Mouse (Mus musculus) heart, postnatal 36 days (tissue): ENCODE measurements around the gene Cyp21a1. TPM values are rescaled to one million over a fixed set of nuclear protein-coding genes. Genes with fewer than 3 reads are reported as not detected.
A peak's percentile ranks its signal among the peaks of the same experiment; 100 is the strongest.
"Not testable (repeated sequence)": the region's sequence is repeated elsewhere in the genome, so short reads cannot be mapped to it uniquely, and the experiment has no call there.

Experiments
- DNase-seq, 2 experiments: peaks; one replicate each; pipeline ENCODE4 v3.0.0; 2021 to 2022
- intact Hi-C: fragments of 180-260 bp; cut with DNase I; formaldehyde crosslinking; loops from one replicate; pipeline ENCODE4 v1.15.1; 2025
- total RNA-seq, 2 experiments: library from RNA; stranded (reverse); gene quantifications; 2 replicates each; pipeline ENCODE4 v1.2.3; 2021

The Cyp21a1 gene
- not detected for total RNA-seq

DNA sequence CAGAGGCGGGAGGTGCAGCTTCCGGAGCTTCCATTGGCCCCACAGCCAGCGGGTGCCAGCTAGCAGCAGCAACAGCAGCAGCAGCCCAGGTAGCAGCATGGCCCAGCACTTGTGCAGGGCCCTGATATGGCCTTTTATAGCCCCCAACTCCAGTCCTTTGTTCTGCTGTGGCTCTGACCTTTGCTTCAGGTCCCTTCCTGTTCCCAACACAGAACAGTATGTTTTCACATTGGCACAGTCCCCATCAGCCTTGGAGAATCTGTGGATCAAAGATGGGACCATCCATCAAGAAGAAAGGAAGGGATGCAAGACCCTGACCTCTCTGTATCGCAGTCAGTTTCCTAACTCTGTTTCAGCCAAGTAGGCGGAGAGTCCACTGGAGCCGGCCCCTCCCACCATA, at the start of gene Cyp21a1:
Gene Cyp21a1 (minus strand): TSS at position 261 of the 400 bp plus-strand sequence.
- intact Hi-C loops: not testable (repeated sequence)

DNA sequence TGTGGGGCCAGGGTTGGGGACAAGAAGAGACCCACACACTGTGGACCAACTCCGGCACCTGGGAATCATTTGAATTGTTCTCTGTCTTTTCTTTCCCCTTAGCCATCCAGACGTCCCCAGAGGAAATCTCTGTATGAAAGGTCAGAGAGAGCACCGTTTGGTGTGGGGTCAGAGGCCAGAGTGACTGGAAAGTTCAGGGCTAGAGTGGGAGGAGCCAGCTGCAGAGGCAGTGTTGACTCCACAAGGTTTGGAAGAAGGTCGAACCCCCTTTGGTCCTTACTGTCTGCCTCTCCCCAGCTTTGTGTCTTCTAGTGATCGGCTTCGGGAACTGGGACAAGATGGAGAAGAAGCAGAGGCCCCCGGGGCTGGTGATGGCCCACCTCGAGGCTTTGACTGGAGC, 49.1 kb upstream of the Cyp21a1 start:
- no peak for DNase-seq
- intact Hi-C loops: loop anchor here (5.0 kb wide), 1 partner anchor 79 kb away; the partner anchor contains the start of gene Neu1

More for the DNA sequence above, at the start of gene Cyp21a1:
- DNase-seq: not testable (repeated sequence)

DNA sequence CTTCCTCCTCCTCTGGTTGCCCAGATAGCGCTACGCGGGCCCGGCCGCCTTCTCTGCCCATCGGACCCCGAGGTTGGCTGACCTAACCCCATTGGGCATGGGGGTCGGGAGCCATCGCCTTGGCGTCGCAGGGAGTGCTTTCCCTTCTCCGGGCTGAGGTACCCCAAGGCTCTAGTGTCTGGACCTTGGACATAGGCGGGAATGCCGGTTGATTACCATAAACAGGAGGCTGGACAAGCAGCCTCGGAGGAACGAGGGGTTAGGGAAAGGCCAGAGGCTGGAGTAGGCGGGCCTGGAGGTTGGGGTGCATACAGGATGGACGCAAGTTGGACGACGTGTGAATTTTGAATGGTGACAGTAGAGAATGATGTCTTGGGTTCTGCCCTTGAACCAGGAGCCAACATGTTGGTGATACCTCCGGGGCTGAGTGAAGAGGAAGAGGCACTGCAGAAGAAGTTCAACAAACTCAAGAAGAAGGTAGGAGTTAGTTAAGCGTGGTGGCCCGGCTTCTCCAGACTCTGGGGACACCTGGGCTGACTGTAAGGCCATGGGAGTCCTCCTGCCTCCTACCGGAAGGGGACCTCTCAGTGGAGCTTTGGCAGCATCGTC, 46.3 kb upstream of the Cyp21a1 start:
- no peak for DNase-seq
- intact Hi-C loops: loop anchor here (1.0 to 5.0 kb wide), 3 partner anchors 13 to 134 kb away; partner anchors contain the start of genes Dxo and Neu1

DNA sequence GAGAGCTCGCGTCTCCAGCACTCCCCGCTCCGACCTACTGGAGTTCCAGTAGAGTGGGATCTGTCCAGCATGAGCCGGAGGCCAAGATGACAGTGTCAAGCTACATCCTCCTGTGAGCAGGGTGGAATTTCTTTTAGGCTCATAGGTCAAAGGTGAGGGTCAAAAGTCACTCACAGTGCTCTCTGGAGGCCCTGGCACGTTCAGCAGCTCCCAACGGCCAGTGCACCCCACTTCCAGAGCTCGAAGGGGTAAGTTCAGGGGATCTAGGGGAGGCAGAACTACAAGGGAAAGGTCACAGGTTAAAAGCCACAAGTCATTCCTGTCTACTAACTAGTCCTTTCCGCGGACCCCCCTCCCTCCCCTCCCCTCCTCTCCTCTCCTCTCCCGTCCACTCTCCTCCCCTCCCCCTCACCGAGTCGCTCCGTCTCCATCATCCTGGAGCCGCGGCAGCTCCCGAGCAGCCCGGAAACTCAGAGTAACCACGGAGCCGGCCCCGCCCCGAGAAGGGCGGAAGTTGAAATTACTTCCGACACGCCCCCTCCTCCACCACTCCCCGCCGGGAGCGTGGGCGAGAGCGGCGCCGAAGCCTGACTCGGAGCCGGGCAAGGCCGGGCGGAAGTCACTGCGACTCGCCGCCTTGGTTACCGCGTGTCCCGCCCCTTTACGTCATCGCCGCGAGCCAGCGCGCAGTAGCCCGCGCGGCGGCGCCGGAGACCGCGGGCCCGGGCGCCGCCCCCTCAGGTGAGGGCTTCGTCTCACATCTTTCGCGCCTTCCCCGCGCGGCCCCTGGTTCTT, 45.6 kb upstream of the Cyp21a1 start, which contains the start of the genes Skiv2l and Nelfe:
Gene Skiv2l (minus strand): TSS at position 489 of the 795 bp plus-strand sequence.
Gene Nelfe (plus strand): TSS at position 670 of the 795 bp plus-strand sequence.
- intact Hi-C loops: loop anchor here (1.0 to 5.0 kb wide), 3 partner anchors 13 to 135 kb away; partner anchors contain the start of genes Dxo and Neu1

DNA sequence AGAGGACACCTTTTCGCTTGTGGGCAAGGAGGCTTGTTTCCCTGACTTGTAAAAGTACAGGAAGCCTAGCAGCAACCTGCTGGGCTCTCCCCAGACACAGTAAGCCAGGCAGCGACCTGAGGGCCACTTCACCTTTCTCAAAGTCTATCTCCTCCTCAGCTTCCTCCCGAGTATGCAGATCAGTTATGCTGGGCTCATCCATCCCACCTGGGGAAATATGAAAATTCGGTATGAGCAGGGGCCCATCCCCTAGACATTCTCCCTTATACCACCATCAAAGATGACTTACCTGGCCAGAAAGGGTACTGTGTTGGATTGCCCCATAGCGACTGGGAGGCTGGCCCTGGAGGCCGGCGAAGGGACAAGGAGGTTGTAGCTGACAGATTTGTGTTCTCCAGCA, 43.3 kb upstream of the Cyp21a1 start:
- no peak for DNase-seq
- intact Hi-C loops: no loop called here

More for the DNA sequence above, 45.6 kb upstream of the Cyp21a1 start, which contains the start of the genes Skiv2l and Nelfe:
- DNase-seq: peak; percentile 97 to 98

DNA sequence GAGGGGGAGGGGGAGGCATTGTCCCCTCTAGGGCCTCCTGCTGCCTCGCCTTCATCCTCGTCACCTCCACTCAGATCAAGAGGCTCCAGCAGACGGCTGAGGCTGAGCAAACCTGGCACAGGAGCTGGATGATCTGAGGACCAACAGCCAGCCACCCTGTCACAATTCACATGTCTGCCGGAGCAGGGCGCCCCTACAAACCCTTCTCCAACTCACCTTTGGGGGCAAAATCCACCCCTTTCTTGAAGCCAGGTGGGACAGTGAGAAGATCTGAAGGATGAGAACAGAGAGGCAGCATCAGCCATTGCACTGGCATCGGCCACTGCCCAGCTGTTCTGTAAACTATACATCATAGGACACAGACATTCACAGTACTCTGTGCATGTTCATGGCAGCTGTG, 42.8 kb upstream of the Cyp21a1 start:
- DNase-seq: no peak
- intact Hi-C loops: no loop called here

DNA sequence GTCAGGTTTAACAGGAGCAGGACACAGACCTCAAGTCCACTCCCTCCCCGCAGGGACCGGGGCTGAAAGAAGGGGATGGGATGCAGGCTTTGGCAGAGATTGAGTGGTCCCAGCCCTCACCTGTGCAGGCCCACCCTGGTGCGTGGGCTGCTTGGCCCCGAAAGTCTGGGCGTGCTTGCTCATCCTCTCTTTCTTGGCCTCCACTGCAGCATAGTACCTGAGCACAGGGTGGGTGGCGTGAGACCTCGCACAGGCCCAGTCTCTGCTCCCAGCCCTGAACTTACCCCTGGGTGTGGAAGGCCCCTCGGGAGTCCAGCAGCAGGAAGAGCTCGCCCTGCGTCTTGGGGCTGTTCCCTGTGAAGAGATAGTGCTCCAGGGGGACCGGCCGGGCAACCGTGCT, 40.5 kb upstream of the Cyp21a1 start:
- intact Hi-C loops: no loop called here

DNA sequence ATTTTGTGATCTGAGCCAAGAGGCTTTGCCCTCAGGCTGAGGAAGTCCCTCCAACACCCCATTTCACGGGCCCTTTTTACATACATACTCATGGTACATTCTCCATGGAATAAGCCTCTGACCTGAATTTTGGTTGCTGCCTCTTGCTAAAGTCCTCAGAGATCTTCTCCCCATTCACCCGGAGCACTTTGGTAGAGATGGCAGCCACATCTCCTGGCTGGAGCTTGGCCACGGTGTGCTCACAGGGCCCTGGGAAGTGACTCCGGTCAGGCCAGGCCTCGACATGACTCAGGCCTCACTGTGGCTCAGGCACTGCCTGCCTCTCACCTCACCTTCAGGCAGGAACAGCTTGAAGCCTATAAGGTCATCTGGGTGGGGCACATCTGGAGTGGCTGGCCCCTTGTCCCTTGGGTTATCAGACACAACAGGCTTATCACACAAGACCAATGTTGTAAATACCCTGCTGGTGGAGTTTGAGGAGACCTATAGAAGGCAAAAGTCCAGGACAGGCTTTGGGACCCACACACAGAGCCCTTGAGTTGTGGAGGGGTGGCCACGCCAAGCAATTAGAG, 36.5 kb upstream of the Cyp21a1 start:
- intact Hi-C loops: no loop called here
- no peak for DNase-seq

More for the DNA sequence above, 40.5 kb upstream of the Cyp21a1 start:
- no peak for DNase-seq

DNA sequence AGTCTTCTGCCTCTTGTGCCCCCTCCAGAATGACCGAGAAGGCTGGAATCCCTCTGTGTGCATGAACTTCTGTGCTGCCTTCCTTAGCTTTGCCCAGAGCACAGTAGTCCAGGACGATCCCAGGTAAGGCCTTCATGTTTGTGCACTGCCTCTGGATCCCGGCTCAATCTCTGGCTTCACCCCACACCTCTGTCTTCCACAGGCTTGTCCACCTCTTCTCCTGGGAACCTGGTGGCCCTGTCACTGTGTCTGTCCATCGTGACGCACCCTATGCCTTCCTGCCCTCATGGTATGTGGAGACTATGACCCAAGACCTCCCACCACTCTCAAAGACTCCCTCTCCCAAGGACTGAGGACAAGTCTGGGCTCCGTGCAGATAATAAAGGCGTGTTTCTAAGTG, 34.4 kb upstream of the Cyp21a1 start:
- DNase-seq: no peak
- intact Hi-C loops: loop anchor here (5.0 to 10.0 kb wide), 2 partner anchors 181 to 296 kb away; partner anchors contain the start of genes Apom and Bag6

DNA sequence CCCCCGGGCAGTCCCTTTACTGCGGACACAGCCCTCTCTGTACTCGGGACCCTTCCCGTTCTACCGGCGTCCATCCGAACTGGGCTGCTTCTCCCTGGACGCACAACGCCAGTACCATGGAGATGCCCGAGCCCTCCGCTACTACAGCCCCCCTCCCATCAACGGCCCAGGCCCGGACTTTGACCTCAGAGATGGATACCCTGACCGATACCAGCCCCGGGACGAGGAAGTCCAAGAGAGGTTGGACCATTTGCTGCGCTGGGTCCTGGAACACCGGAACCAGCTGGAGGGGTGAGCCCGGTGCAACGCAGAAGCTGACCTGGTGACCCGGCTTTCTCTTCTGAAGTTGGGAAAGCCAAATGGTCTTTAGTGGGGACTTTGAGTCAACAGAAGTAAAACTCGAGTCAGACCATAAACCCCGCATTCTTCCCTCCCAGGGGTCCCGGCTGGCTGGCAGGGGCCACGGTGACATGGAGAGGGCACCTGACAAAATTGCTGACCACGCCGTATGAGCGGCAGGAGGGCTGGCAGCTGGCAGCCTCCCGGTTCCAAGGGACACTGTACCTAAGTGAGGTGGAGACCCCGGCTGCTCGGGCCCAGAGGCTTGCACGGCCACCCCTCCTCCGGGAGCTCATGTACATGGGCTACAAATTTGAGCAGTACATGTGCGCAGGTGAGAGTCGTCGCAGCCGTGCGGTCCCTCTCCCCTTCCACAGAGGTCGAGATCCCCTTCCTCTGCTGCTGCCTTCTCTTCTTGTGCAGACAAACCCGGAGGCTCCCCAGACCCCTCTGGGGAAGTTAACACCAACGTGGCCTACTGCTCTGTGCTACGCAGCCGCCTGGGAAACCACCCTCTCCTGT, 33.3 kb upstream of the Cyp21a1 start:
- DNase-seq: no peak
- intact Hi-C loops: loop anchor here (1.0 to 10.0 kb wide), 3 partner anchors 13 to 297 kb away; partner anchors contain the start of genes Apom, Bag6, Nelfe and Skiv2l

DNA sequence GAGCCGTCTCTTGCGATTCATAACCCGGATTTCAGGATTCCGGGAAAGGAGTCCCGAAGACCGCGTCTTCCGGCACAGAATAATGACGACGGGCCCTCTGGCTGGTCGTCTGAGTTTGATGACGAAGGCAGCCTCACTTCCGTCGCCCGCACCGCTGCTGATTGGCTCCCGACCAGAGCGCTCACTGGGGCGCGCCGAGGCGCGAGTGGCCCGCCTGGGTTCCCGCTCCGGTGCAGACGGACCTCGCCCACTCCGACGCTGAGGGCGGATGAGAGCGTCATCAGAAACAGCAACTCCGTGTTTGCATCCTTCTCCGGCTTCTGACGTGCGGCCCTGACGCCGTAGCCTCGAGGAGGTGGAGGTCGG, 32.5 kb upstream of the Cyp21a1 start, which contains the start of the genes Stk19 and Dxo:
Gene Stk19 (minus strand): TSS at position 90 of the 366 bp plus-strand sequence.
Gene Dxo (plus strand): TSS at position 164 of the 366 bp plus-strand sequence.
- DNase-seq: peak; percentile 96
- intact Hi-C loops: loop anchor here (1.0 to 10.0 kb wide), 3 partner anchors 13 to 298 kb away; partner anchors contain the start of genes Apom, Bag6, Nelfe and Skiv2l

DNA sequence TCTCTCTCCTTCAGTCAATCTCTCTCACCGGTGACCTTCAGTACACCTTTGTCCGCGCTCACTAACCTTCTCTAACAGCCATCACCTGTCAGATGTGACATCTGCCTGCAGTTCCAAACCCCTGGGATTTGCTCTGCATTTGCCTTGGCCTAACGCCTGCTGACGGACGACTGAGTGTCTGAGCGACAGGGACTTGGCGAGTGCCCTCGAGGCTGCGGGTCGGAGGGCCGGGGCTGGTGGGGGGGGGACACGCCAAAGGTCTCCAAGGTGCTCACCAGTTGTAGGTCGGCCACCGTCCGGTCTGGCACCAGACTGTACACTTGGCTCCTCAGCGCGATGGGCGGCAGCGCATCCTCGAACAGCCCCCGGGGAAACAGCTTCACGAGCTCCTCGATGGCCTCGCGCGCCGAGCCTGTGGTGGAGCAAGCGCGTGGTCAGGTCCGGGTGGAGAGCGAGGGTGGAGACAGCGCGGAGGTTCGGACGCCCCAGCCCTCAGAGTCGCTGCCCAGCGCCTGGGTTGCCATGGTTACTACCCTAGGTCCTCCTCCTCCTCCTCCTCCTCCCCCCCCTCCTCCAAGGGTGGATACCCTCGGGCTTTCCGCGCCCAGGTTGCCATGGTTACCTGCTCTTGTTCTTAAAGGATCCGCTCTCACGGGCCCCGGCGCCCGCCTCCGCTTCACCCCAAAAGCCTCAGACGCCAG, 31.9 kb upstream of the Cyp21a1 start:
- intact Hi-C loops: loop anchor here (5.0 to 10.0 kb wide), 2 partner anchors 179 to 298 kb away; partner anchors contain the start of genes Apom and Bag6

DNA sequence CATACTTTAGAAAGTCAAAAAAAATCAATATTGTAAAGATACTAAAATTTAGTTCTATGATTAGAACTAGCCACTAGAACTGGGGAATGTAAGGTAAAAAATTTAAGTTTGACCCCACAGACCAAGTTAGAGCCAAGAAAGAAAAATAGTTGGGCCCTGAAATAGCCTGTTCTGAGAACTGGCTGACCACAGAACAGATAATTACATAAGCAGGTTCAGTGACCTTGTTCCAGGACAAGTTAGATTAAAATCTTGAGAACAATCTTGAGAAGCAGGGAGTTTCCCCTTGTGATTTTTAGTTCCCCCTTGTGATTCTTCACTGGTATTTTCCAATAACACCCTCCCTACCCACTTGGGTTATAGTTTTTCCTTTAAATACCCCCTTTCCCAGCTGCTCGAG, 26.4 kb upstream of the Cyp21a1 start:
- intact Hi-C loops: loop anchor here (10.0 kb wide), 1 partner anchor 304 kb away; the partner anchor contains the start of genes Apom and Bag6
- not testable (repeated sequence) for DNase-seq

More for the DNA sequence above, 31.9 kb upstream of the Cyp21a1 start:
- no peak for DNase-seq

DNA sequence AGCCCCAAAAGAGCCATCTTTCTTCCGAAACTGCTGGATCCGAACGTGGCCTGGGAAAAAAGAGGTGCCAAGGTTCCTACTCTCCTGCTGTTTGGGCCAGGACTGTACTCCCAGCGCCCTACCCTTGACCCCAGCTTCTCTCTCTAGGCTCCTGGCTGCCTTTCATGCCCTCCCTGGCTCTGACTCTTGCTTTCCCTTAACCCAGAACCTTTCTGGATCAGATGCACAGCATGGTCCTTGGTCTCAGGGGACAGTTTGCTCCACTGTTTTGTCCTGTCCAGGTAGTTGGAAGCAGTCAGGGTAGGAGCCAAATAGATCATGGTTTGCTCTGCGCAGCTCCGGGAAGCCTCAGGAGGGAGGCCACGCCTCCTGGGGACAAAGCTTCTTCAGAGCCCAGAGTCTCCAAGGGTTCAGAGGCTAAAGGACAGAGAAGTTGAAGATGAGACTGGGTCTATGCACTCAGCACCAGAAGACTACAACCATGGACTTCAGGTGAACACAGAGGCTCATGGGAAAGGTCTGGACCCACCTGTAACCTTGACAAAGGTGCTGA, 10.5 kb upstream of the Cyp21a1 start:
- DNase-seq: no peak
- intact Hi-C loops: loop anchor here (5.0 kb wide), 1 partner anchor 163 kb away; no protein-coding TSS in a partner anchor

DNA sequence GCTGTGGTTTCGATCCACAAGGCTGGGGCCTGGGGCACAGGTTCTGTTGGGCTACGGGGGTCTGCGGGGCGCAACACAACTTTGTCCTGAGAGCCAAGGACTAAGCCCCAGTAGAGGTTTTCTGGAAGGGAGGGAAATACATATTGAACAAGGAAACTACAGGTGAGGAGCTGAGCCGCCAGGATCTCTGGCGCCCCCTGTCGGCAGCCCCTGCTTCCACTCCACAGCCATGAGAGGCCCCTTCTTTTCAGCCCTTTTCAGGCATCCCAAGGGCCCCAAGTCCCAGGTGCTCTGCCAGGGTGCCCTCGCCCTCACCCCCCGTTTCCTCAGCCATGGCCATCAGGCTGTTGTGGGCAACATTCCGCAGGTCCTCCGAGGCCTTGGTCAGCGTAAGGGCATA, 9.4 kb upstream of the Cyp21a1 start:
- DNase-seq: peak; percentile 39 to 60
- intact Hi-C loops: loop anchor here (1.0 to 5.0 kb wide), 2 partner anchors 82 to 161 kb away; no protein-coding TSS in a partner anchor

DNA sequence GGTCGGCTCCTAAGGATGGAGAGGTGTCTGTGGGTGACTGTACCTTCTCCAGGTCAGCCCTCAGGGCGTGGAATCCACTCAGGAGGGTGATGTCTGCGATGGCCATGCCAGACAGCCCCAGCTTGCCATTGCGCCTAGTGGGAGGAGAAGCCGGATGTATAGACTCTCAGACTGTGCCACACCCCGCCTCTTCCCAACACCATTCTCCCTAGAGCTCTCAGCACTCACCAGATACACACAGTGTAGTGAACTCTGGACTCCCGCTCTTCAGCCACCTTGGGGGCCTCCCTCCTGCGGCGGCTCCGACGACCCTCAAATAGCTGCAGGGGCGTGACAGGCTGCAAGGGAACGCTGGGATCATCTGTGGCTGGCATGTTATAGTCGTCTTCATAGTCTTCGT, 6.9 kb upstream of the Cyp21a1 start:
- intact Hi-C loops: loop anchor here (5.0 kb wide), 1 partner anchor 159 kb away; no protein-coding TSS in a partner anchor

DNA sequence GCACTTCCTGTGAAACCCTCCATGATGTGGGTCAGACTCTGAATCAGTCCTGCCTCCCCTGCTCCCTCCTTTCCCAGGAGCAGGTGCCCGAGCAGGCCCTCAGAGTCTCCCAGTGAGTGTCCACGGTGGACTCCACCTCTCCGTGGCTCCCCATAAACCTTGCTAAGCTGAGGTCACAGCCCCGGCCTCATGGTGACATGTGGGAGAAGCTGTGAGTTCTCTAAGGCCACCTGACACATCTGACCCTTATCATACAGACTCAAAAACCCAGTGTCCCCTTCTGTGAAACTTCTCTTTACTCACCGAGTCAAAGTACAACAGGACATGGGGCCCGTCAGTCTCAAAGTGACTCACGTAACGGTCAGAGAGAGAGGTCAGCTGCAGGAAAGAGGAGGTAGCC, 6.5 kb upstream of the Cyp21a1 start:
- intact Hi-C loops: loop anchor here (5.0 kb wide), 1 partner anchor 159 kb away; no protein-coding TSS in a partner anchor

More for the DNA sequence above, 6.9 kb upstream of the Cyp21a1 start:
- no peak for DNase-seq

DNA sequence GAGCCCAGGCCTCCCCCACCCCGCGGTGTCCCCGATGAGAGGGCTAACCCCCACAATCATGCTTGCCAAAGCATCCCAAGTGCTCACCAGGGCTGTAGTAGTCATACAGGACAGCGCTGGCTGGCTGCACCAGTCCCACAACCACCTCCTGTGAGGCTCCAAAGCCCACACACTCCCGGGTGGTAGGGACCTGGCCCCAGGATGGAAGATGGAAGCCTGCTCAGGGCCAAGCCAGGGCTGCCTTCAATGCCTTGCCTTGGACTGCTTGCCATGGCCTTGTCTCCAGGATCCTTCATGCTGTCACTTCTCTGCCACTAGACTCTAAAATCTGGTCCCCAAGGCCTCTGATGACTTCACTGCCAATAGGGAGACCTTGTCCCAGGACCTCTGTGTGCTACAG, 6.0 kb upstream of the Cyp21a1 start:
- DNase-seq: not testable (repeated sequence)
- intact Hi-C loops: loop anchor here (5.0 kb wide), 1 partner anchor 158 kb away; no protein-coding TSS in a partner anchor

More for the DNA sequence above, 6.5 kb upstream of the Cyp21a1 start:
- not testable (repeated sequence) for DNase-seq
